Mouse (Mus musculus) forebrain, embryonic 11.5 days (tissue): ENCODE results near the gene Prdm5. TPM values are rescaled to one million over a fixed set of nuclear protein-coding genes. Genes with fewer than 3 reads are reported as not detected.

ENCODE experiments used
- ATAC-seq: fragments of 200-750 bp; cut with Nextera tagmentation; replicated peaks from 2 replicates; pipeline ENCODE4 v1.8.0; 2017; ENCODE audit warnings: moderate TSS enrichment; ENCODE audit not compliant: low FRiP score
- DNase-seq: peaks from one replicate; pipeline ENCODE4 v3.0.0-alpha.2; 2017; ENCODE audit warnings: low spot score
- H3K27ac ChIP-seq: fragments of 300-500 bp; sonication (generic); 2 replicates; pipeline ENCODE4 v1.5.1; 2014; ENCODE audit warnings: low read depth, low read length
- H3K27me3 ChIP-seq: fragments of 300-500 bp; sonication (generic); 2 replicates; pipeline ENCODE4 v1.6.1; 2014; ENCODE audit warnings: mild to moderate bottlenecking, low read length, mixed read lengths; ENCODE audit not compliant: control insufficient read depth, insufficient read depth
- H3K36me3 ChIP-seq: fragments of 300-500 bp; sonication (generic); 2 replicates; pipeline ENCODE4 v1.6.1; 2014; ENCODE audit warnings: mild to moderate bottlenecking, low read length, moderate library complexity, mixed read lengths; ENCODE audit not compliant: control insufficient read depth, insufficient read depth
- H3K4me1 ChIP-seq: fragments of 300-500 bp; sonication (generic); replicated peaks from 2 replicates; pipeline ENCODE4 v1.6.1; 2014; ENCODE audit warnings: low read length, mixed read lengths; ENCODE audit not compliant: control insufficient read depth, insufficient read depth
- H3K4me2 ChIP-seq: fragments of 300-500 bp; sonication (generic); 2 replicates; pipeline ENCODE4 v1.6.1; 2014; ENCODE audit warnings: low read depth, mild to moderate bottlenecking, low read length, moderate library complexity, mixed read lengths; ENCODE audit not compliant: severe bottlenecking
- H3K4me3 ChIP-seq: fragments of 300-500 bp; sonication (generic); 2 replicates; pipeline ENCODE4 v1.5.1; 2014; ENCODE audit warnings: low read depth, low read length
- H3K9ac ChIP-seq: fragments of 300-500 bp; sonication (generic); 2 replicates; pipeline ENCODE4 v1.6.1; 2014; ENCODE audit warnings: low read length
- H3K9me3 ChIP-seq: fragments of 300-500 bp; sonication (generic); 2 replicates; pipeline ENCODE4 v1.6.1; 2016; ENCODE audit warnings: low read length, mixed read lengths; ENCODE audit not compliant: control insufficient read depth
- WGBS: fragments of 180-500 bp; shearing (Covaris S2); extraction: QIAGEN DNeasy Blood & Tissue Kit; methylation state at CpG from one replicate; pipeline ENCODE4 v1.1.7; 2014; 5-methylcytosine and 5-hydroxymethylcytosine counted together
- polyA plus RNA-seq: library from polyadenylated mRNA; unstranded; fragments of >200 nt; fragmentation: Nextera tagmentation; extraction: Ambion mirVana; gene quantifications from 2 replicates; pipeline ENCODE4 v1.2.1, GENCODE M21; 2014

The Prdm5 gene
- polyA plus RNA-seq, 1 experiment from 2014 or later: 15.2 TPM

DNA sequence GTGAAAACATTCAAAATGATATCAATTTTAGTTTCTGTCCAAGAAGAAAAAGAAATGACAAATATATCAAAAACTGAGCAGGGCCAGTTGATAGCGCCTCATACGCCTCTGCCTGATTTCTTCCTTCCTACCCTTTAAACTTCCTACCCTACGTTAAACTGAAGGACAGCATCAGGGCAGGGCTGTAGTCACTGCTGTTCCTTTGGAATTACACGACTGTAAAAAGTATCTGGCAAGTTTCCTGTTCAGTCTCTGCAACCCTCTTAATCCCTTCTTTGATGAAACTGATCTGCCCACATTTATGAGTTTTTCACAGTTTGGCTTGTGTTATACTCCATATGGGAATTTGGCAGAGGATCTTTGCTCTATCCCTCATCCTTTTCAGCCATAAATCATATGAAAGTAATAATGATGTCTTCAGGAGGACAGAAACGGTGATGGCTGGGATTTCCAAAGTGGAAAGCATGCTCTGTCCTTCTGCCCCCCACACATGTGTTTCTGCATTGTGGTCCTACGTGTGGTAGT is 93.0 kb downstream of the Prdm5 start:
- Histone ChIP-seq H3K4me1 (no peaks in the 10 kb centered on the region), H3K9ac (no peak overlapping the region), H3K4me3 (no peak overlapping the region), H3K36me3 (no peaks in the 10 kb centered on the region), H3K4me2 (no peak overlapping the region), H3K9me3 (no peaks in the 10 kb centered on the region), H3K27me3 (no peaks in the 10 kb centered on the region), H3K27ac (no peak overlapping the region)
- DNase-seq (no peak), ATAC-seq (no peak)
- WGBS: 87% methylated on average over 6 of the region's 6 CpGs

- no peaks in the 10 kb centered on the region for H3K9me3 ChIP-seq
- DNase-seq (no peak), ATAC-seq (no peak)
- H3K36me3 ChIP-seq: no peaks in the 10 kb centered on the region
- whole genome bisulfite sequencing: 88% methylated on average over 1 of the region's 1 CpGs
- no peak overlapping the region for H3K27ac ChIP-seq
- H3K9ac ChIP-seq: no peak overlapping the region
- H3K27me3 ChIP-seq: no peaks in the 10 kb centered on the region
- H3K4me2 ChIP-seq: no peak overlapping the region
- H3K4me1 ChIP-seq: no peaks in the 10 kb centered on the region
- H3K4me3 ChIP-seq: no peak overlapping the region
Observed at GRCm38 (mm10) chr6:65878300-65878699, 99.5 kb downstream of the Prdm5 start.

DNA sequence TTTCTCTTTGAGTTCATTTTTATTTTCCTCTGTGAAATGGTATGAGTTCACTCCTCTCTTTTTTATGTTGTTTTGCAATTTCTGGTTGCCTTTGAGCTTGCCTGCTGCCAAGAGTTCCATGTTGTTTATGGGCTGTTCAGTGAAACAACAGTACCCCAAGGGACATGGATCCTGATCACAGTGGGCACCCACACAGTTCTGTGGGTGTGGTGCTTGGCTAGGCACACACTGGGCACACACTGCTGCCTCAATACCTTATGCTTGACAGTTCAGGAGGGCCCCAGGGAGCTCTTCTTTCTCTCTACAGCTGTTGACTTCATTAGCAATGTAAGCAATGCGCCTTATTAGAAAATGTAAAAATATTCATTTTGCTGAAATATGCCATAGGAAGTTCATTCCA is 110.0 kb downstream of the Prdm5 start:
- no peak for ATAC-seq

DNA sequence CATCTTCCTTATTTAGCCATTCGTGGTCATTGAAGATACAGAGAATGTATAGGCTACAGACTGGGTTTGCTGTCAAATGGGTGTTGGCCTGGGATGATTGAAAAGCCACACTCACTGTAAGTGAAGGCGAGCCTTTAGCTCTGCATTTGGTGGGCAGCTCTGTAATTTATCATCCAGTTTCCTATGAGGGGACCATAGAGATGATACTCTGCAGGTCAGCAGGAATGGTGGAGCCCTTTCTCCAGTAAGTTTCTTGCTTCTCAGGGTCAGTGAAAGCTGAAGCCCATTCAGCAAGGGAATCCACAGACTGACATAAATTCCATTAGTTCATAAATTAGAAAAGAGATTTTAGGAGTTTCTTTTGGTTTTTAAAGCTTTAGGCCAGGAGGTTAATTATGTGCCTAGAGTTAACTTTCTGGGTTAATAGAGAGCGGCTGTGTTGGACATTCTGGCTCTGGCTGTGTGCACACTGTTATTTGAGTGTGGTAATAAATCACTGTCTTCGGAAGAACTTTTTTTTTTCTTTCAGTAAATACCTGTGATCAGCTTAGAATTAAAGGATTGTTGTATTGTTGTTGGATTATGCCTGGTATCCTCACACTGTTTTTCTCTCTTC is 113.4 kb downstream of the Prdm5 start:
- Histone ChIP-seq H3K9ac (no peak overlapping the region), H3K27ac (no peak overlapping the region), H3K4me1 (no peaks in the 10 kb centered on the region), H3K4me3 (no peak overlapping the region), H3K36me3 (no peaks in the 10 kb centered on the region), H3K27me3 (no peaks in the 10 kb centered on the region), H3K9me3 (no peaks in the 10 kb centered on the region), H3K4me2 (no peak overlapping the region)
- DNase-seq (no peak), ATAC-seq (no peak)
- WGBS: 85% methylated on average over 4 of the region's 4 CpGs

More for the DNA sequence above, 110.0 kb downstream of the Prdm5 start:
- H3K27me3 ChIP-seq: no peaks in the 10 kb centered on the region
- H3K4me2 ChIP-seq: no peak overlapping the region
- no peak overlapping the region for H3K9ac ChIP-seq
- no peaks in the 10 kb centered on the region for H3K36me3 ChIP-seq
- no peaks in the 10 kb centered on the region for H3K4me1 ChIP-seq
- 91% methylated on average over 1 of the region's 1 CpGs for WGBS
- no peak overlapping the region for H3K27ac ChIP-seq
- DNase-seq: no peak
- no peaks in the 10 kb centered on the region for H3K9me3 ChIP-seq
- no peak overlapping the region for H3K4me3 ChIP-seq

DNA sequence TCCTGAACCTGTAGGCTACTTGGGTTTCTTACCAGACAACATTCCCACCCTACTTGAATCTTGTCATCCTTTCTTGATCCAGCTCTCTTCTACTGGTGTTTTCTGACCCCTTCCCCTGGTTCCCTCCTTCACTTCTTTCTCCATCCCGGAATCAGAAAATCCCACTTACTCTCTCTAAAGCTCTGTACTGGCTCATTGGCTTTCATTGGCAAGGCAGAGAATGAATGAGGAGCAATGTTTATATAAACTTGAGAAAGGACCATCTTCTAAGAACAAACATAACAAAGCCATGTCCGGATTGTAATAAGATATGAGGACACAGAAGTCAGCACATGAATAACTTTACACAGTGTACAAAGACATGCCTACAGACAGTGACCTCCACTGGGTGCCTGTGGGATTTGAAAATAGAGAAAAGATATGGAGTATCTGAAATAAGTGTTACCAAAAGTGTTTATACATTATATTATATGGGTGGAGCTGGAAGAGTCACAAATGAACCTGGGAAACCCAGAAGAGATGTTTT is 127.9 kb downstream of the Prdm5 start:
- no peaks in the 10 kb centered on the region for H3K9me3 ChIP-seq
- WGBS: 88% methylated on average over 2 of the region's 2 CpGs
- no peak overlapping the region for H3K27ac ChIP-seq
- ATAC-seq: no peak
- no peak overlapping the region for H3K4me3 ChIP-seq
- no peak overlapping the region for H3K9ac ChIP-seq
- H3K36me3 ChIP-seq: no peaks in the 10 kb centered on the region; the same call in 1 of the 2 replicates
- no peak for DNase-seq
- H3K27me3 ChIP-seq: no peaks in the 10 kb centered on the region
- H3K4me1 ChIP-seq: no peaks in the 10 kb centered on the region
- H3K4me2 ChIP-seq: no peak overlapping the region

- 80% methylated on average over 5 of the region's 5 CpGs for WGBS
- Histone ChIP-seq H3K4me1 (no peaks in the 10 kb centered on the region), H3K27me3 (no peaks in the 10 kb centered on the region), H3K36me3 (no peaks in the 10 kb centered on the region), H3K4me3 (no peak overlapping the region), H3K9me3 (no peaks in the 10 kb centered on the region), H3K27ac (no peak overlapping the region), H3K4me2 (no peak overlapping the region), H3K9ac (no peak overlapping the region)
- no peak for ATAC-seq
- no peak for DNase-seq
Observed at GRCm38 (mm10) chr6:65915421-65915820, 136.6 kb downstream of the Prdm5 start.

DNA sequence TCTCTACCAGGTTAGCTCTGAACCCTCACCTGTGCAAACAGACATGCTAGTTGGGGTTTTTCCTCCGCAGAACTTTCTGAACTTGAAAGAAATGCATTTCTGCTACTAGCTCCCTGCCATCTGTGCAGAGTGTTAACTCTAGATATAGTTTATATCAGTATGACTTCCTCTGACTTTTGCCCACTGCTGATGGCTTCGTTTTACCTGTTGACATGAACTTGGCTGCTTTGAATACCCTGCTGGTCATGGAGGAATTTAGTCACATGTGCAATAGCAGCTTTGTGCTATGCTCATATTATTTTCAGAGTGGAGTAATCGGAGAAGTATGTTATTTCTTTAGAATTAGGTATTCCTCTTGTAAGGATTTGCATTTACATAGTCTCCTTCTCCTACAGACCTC is 142.9 kb downstream of the Prdm5 start:
- H3K4me1 ChIP-seq: no peaks in the 10 kb centered on the region
- H3K9me3 ChIP-seq: no peaks in the 10 kb centered on the region
- 88% methylated on average over 3 of the region's 3 CpGs for WGBS
- H3K4me2 ChIP-seq: no peak overlapping the region
- H3K27me3 ChIP-seq: peaks cover 5% of the 10 kb centered on the region
- H3K9ac ChIP-seq: no peak overlapping the region
- no peaks in the 10 kb centered on the region for H3K36me3 ChIP-seq
- DNase-seq: no peak
- no peak overlapping the region for H3K4me3 ChIP-seq
- ATAC-seq: no peak
- H3K27ac ChIP-seq: no peak overlapping the region

DNA sequence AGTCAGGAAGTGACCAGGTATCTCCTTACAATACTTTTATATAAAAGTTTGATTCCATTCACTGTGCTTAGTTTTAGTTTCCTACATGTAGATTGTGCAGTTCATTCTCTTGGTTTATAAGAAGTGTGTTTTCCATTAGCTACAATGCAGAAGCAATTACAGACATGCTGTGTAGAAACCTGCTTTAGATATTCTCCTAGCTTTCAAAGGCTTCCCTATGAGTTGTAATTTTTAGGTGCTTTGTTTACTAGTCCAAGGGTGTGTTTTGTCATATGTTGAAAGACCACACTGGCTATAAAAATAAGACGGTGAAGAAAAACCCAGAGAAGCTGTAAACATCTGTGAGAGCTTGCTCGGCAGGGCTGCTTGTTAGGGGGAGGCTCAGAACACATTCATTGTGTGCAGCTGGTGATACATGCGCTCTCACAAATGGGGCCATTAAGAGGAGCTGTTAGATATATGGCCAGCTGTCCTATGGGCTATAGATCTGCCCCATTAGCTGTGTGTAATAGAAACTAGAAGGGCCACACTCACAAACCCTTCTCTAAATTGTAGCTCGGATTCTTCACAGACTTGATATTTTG is 144.8 kb downstream of the Prdm5 start:
- no peaks in the 10 kb centered on the region for H3K4me1 ChIP-seq
- ATAC-seq: no peak
- no peaks in the 10 kb centered on the region for H3K36me3 ChIP-seq
- DNase-seq: no peak
- no peaks in the 10 kb centered on the region for H3K9me3 ChIP-seq
- H3K27me3 ChIP-seq: peaks cover 8% of the 10 kb centered on the region
- H3K4me3 ChIP-seq: no peak overlapping the region
- H3K4me2 ChIP-seq: no peak overlapping the region
- H3K27ac ChIP-seq: no peak overlapping the region
- WGBS: 64% methylated on average over 4 of the region's 4 CpGs
- no peak overlapping the region for H3K9ac ChIP-seq
